Mouse (Mus musculus) urinary bladder, adult 18-20 months (tissue): ENCODE measurements around the gene Cldn14.
"Not testable (repeated sequence)": the region's sequence is repeated elsewhere in the genome, so short reads cannot be mapped to it uniquely, and the experiment has no call there.

Experiments
- DNase-seq, 2 experiments: peaks; one replicate each; pipeline ENCODE4 v3.0.0; 2022; ENCODE audit warnings: low spot score in 2 of 2, mixed read lengths in 2 of 2

The Cldn14 gene

DNA sequence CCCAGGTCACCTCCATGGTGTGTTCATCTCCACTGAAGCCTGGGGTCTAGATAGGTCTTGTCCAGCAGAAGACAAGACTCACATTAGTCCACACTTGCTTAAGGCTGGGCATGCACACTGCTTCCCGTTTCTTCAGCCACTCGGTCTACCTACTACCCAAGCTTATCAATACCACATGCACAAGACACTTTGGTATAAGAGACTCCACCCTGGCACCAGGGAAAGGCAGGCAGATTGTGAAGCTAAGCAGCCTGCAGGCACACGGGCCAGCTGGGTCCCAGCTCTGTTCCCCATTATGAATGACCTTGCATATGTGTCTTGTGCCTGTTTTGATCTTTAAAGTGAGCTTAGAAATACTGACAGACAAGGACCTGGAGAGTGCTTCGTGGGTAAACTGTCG is 719 bp upstream of the Cldn14 start:
- no peak for DNase-seq

- DNase-seq: no peak
Observed at GRCm38 (mm10) chr16:94006706-94007665, 1.7 kb downstream of the Cldn14 start.

DNA sequence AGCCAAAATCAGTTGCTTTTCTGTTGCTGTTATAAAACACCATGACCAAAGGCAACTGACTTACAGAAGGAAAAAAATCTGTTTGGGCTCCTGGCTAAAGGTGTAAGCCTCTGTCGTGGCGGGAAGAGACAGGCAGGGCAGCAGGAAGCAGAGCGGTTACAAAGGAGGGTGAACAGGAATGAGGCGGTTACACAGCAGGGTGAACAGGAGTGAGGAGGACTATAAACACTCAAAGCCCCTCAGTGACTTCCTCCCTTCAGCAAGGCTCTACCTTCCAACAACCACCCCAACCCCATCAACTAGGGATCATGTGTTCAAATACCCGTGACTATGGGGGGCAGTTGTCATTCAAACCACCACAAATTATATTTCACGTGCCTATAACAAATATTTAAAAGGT is 5.2 kb downstream of the Cldn14 start:
- DNase-seq: no peak

DNA sequence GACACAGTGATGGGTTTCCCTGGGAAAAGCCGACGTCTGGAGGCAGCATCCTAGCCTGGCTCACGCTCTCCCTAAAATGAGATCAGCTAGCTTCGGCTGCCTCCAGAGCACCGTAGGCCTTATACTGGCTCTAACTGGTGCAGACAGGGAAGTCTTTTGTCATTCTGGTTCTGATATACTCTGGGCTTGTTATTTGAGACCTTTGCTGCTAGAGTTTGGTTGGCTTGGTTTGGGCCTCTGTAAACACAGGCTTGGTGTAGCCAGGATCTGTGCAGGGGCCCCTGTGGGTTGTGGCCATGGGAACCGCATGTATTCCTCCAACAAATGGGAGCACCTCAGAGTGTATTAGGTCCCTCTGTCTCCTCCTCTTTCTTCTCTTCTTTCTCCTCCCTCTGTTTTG is 7.3 kb downstream of the Cldn14 start:
- no peak for DNase-seq

- DNase-seq: no peak
Observed at GRCm38 (mm10) chr16:93998895-93999294, 9.7 kb downstream of the Cldn14 start.

DNA sequence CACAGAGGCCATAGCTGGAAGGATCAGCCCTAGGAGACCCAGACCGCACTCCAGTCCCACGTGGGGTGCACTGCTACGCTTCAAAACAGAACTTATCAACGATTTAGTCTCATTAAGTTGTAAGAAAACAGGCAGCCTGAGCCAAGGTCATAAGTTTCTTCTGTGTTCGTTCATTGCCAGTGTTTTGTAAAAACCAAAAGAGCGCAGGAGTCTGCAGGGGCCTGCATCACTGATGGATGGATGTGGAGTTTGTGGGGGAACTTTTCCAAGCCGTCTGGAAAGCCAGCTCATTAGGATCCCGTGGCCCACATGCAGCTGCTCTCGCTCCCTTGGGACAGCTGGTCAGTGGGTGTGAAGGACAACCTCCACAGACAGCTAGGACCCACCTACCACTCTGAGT is 25.1 kb downstream of the Cldn14 start:
- no peak for DNase-seq

DNA sequence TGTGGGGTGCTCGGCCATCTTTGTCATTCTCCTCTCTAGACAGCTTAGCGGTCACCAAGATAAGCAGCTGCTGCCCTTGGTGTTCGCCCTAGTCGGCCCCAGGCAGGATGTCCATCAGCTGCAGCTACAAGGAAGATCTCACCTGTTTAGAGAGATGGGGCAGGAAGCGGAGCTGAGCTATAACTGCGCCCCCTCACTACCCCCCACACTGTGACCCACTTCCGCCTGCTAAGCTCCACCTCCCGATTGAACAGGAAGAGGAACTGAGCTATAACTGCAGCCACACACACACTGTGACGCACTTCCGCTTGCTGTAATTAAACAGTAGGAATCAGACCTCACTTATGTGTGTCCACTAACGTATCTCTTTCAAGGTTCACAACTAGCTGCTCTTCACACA is 26.3 kb downstream of the Cldn14 start:
- DNase-seq: no peak

DNA sequence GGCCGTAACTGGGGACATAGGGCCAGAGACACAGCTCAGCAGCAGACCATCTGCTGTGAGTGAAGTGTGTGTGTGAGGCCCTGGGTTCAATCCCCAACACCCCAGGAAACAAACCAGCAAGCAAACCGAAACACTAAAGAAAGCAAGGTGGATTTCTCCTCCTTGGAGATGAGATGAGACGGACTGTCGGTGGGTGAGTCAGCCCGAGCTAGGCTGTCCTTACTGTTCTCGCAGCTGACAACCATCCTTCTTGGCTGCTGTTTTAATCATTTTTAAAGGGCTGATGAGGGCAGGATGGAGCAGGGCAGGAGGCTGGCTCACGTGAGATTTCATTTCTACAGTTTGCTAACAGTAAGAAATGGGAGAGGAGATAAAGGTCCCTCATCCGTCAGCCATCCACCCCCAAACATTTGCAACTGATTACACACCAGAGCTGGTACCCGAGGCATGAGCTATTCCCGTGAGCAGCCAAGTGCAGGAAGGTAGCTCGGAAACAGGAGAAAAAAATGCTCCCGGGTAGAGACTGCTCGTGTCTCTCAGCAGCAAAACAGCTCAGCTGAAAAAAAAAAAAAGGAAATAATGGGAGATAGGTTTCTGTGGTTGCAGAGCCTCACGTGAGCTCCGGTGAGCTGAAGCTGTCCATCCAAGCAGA is 27.3 kb downstream of the Cldn14 start:
- no peak for DNase-seq

GRCm38 (mm10) chr16:93980338-93980737 is 28.3 kb downstream of the Cldn14 start:
- not testable (repeated sequence) for DNase-seq

DNA sequence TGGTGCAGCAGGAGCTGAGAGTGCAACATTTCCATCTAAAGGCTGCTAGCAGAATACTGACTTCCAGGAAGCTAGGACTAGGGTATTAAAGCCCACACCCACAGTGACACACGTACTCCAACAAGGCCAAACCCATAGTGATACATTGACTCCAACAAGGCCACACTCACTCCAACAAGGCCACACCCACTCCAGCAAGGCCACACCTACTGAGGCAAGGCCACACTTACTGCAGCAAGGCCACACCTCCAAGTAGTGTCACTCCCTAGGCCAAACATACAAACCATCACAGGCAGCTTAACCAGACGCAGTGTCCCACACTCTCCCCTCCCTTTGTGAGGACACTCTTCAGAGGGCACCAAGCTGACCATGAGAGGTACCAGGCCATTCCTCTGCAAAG is 29.3 kb downstream of the Cldn14 start:
- no peak for DNase-seq

GRCm38 (mm10) chr16:93977587-93977986 is 31.1 kb downstream of the Cldn14 start:
- no peak for DNase-seq

GRCm38 (mm10) chr16:93976907-93977306 is 31.7 kb downstream of the Cldn14 start:
- DNase-seq: no peak

DNA sequence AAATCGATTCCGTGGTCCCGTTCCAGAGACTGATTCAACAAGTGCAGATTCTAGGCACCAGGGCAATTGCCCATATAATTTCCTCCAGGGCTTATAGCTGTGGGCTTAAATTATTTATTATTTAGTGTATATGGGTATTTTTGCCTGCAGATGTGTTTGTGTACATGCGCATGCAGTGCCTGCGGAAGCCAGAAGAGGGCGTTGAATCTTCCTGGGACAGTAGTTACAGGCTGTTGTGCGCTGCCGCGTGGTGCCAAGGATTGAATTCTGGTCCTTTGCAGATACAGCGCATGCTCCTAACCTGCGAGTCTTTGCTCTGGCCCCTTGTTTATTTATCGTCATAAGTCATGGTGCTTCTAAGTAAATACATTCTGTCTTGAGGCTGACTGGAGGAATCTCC is 33.2 kb downstream of the Cldn14 start:
- DNase-seq: no peak

- no peak for DNase-seq
Observed at GRCm38 (mm10) chr16:93974278-93974677, 34.4 kb downstream of the Cldn14 start.

GRCm38 (mm10) chr16:93973554-93973953 is 35.1 kb downstream of the Cldn14 start:
- DNase-seq: no peak

DNA sequence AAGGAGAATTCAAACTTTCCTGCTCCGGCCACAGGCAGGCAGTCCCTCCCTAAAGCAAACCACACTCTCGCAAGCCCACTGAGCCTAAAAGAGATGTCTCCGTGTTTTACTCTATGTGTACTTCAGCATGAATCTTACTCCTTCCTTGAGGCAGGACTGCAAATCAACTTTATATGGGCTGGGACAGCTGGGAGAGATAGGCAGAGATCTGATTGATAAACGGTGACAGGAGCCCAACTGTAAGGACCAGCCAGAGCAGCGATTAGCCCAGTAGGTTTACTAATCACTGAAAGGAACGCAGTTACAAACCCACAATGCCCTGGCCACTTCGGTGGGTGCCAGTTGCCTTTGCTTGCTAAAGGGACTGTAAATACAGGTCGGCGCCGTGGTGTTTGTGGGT is 35.5 kb downstream of the Cldn14 start:
- no peak for DNase-seq

- no peak for DNase-seq
Observed at GRCm38 (mm10) chr16:93971046-93971445, 37.6 kb downstream of the Cldn14 start.

DNA sequence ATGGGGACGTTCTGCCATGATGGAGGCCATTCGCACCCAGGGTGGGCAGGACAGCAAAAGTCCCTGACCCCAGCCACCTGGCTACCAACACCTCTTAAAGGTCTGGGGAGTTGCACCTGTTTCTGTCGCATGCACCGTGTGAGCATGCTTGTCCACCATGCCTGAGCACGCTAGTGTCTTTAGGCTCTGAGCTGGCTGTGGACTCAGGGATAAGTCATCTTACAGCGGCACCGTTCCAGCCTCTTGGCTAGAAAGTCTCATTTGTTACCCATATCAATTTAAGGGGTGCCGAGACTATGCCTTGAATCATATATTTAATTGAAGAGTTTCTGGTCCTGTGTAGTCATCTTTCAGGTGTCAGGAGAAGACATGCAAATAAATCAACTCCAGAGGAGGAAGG is 40.7 kb downstream of the Cldn14 start:
- DNase-seq: no peak

DNA sequence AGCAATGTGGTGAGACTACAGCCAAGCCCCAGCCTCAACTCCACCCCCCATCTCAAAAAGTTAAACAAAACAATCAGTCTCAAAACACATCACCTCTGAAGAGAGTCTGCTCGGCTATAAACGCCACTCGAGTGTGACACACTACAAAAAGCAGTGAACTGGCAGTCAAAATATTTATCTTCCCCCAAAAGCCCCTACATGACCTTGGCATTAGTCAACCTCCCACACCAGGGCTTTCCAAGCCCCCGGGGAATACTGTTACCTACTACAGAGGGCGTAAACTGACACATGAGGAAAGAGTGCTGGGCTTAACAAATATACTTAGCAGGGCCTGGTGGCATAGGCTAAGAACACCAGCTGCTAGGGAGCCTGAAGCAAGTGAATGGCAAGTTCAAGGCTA is 46.4 kb downstream of the Cldn14 start:
- DNase-seq: no peak

DNA sequence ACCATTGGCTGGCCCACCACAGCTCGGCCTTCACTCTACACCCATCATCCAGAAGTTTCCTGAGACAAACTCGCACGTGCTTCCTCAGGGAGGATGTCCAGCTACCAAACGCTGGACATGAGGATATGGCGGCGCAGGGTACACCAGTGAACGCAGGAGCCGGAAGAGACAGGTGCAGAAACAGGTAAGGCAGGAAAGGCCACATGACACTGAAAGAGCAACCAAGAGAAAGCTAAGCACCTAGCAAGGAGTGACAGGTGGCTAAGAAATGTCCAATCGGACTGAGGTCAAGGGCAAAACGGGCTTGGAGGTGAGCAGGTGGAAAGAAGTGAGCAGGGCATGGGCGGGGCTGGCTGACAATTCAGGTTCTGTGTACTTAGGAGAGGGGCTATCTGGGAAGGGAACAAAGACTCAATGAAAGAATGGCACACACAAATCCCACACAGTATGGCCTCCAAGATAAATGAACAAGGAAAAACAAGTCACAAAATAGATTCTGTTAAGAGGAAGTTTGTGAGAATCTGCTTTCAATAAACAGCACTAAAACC is 47.5 kb downstream of the Cldn14 start:
- no peak for DNase-seq

DNA sequence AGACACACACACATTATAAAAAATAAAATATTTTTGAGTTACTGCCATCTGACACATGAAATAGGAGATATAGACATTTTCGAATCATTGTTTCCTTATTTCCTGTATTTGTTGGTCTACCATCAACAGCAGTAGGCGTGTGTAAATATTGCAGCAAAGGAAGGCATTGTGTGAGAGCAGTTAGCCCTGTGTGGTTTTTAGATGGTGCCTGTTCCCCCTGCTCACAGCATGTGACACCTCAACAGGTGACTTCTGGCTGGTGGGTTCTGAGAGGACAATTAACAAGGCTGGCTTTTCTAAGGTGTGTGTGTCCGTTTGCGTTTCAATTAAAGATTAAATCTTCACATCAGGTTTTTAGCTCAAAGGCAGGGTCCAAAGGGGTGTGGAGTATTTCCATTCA is 48.1 kb downstream of the Cldn14 start:
- no peak for DNase-seq

GRCm38 (mm10) chr16:93957402-93957801 is 51.2 kb downstream of the Cldn14 start:
- no peak for DNase-seq

- DNase-seq: no peak
Observed at GRCm38 (mm10) chr16:93956986-93957385, 51.7 kb downstream of the Cldn14 start.
